Mouse (Mus musculus) G1E (cell line): ENCODE measurements around the gene Gm6525. TPM values are rescaled to one million over a fixed set of nuclear protein-coding genes. Genes with fewer than 3 reads are reported as not detected.
A peak's percentile ranks its signal among the peaks of the same experiment; 100 is the strongest.

Experiments
- ATAC-seq: 2 replicates; pipeline ENCODE4 v1.8.0; 2016; ENCODE audit warnings: mild to moderate bottlenecking; ENCODE audit not compliant: insufficient number of reproducible peaks, poor library complexity, low FRiP score, severe bottlenecking; ENCODE audit errors: extremely low read depth
- DNase-seq: peaks from one replicate; pipeline ENCODE4 v3.0.0; 2012; ENCODE audit warnings: low spot score
- H3K27me3 ChIP-seq: 2 replicates; pipeline ENCODE4 v1.6.1; 2012; ENCODE audit warnings: mild to moderate bottlenecking, low read length, inconsistent platforms; ENCODE audit not compliant: insufficient read depth
- H3K36me3 ChIP-seq: replicated peaks from 2 replicates; pipeline ENCODE3; 2012; ENCODE audit warnings: mild to moderate bottlenecking, inconsistent platforms
- H3K4me1 ChIP-seq: 2 replicates; pipeline ENCODE4 v1.6.1; 2012; ENCODE audit warnings: low read depth, low read length, inconsistent platforms, mixed read lengths; ENCODE audit not compliant: insufficient read depth
- H3K4me3 ChIP-seq: 2 replicates; pipeline ENCODE4 v1.5.1; 2012; ENCODE audit warnings: low read depth, mild to moderate bottlenecking, inconsistent platforms, low read length, moderate library complexity, mixed read lengths
- H3K9me3 ChIP-seq: replicated peaks from 2 replicates; pipeline ENCODE4 v1.6.1; 2012; ENCODE audit warnings: inconsistent platforms
- CTCF ChIP-seq: IDR thresholded peaks from 2 replicates; pipeline ENCODE4 v1.5.1; 2012; ENCODE audit warnings: low read depth, low read length, inconsistent platforms, mixed read lengths
- GATA1 ChIP-seq: IDR thresholded peaks from 2 replicates; pipeline ENCODE4 v1.6.1; 2012; ENCODE audit warnings: borderline replicate concordance, low read length, inconsistent platforms, mixed read lengths
- GATA2 ChIP-seq: IDR thresholded peaks from 2 replicates; pipeline ENCODE4 v1.6.1; 2012; ENCODE audit warnings: low read depth, low read length, inconsistent platforms, borderline replicate concordance
- POLR2AphosphoS5 ChIP-seq: IDR thresholded peaks from 2 replicates; pipeline ENCODE4 v1.6.1; 2012; ENCODE audit warnings: low read depth, low read length, inconsistent platforms; ENCODE audit not compliant: insufficient replicate concordance
- TAL1 ChIP-seq: conservative IDR thresholded peaks from 2 replicates; pipeline ENCODE4 v1.6.1; 2012; ENCODE audit warnings: low read depth, low read length, inconsistent platforms, mixed read lengths
- polyA plus RNA-seq: library from polyadenylated mRNA; stranded (reverse); fragments of >175 nt; gene quantifications from 2 replicates; pipeline ENCODE4 v1.2.3, GENCODE M21; 2012
- total RNA-seq, 2 experiments: library from RNA; stranded (forward) in 1 of 2; stranded (reverse) in 1 of 2; fragments of 200-1000 nt in 1 of 2; fragments of >200 nt in 1 of 2; fragmentation: Nextera tagmentation in 1 of 2; gene quantifications; 2 replicates each; pipeline ENCODE4 v1.2.3; 2014 to 2017

Gene Gm6525
- total and polyA plus RNA-seq, 3 experiments: 0.60 TPM; not detected in 2

- Histone ChIP-seq H3K9me3 (no peaks in the 10 kb centered on the region), H3K36me3 (no peaks in the 10 kb centered on the region), H3K4me1 (no peaks in the 10 kb centered on the region; the same call in 1 of the 2 replicates), H3K4me3 (no peak overlapping the region), H3K27me3 (peaks cover 13% of the 10 kb centered on the region)
- no peak for TF ChIP-seq GATA2
- no peak for TF ChIP-seq TAL1
- TF ChIP-seq GATA1: no peak
- no peak for TF ChIP-seq POLR2AphosphoS5
- TF ChIP-seq CTCF: no peak
- ATAC-seq (no peak), DNase-seq (no peak)
Observed at GRCm38 (mm10) chr3:84166073-84166472, 7.8 kb upstream of the Gm6525 start.

GRCm38 (mm10) chr3:84168943-84169342 lies 5.0 kb upstream of the Gm6525 start:
- Histone ChIP-seq H3K36me3 (no peaks in the 10 kb centered on the region), H3K4me1 (peaks cover 4% of the 10 kb centered on the region; the same call in 1 of the 2 replicates), H3K27me3 (peaks cover 16% of the 10 kb centered on the region), H3K9me3 (no peaks in the 10 kb centered on the region), H3K4me3 (no peak overlapping the region)
- TF ChIP-seq CTCF (no peak), GATA1 (no peak), POLR2AphosphoS5 (no peak), TAL1 (no peak), GATA2 (no peak)
- no peak for DNase-seq
- no peak for ATAC-seq

- Histone ChIP-seq H3K9me3 (no peaks in the 10 kb centered on the region), H3K27me3 (peaks cover 16% of the 10 kb centered on the region), H3K4me3 (no peak overlapping the region), H3K36me3 (no peaks in the 10 kb centered on the region), H3K4me1 (peaks cover 4% of the 10 kb centered on the region; the same call in 1 of the 2 replicates)
- ATAC-seq (no peak), DNase-seq (no peak)
- no peak for TF ChIP-seq POLR2AphosphoS5
- no peak for TF ChIP-seq CTCF
- no peak for TF ChIP-seq TAL1
- TF ChIP-seq GATA1: no peak
- TF ChIP-seq GATA2: no peak
Observed at GRCm38 (mm10) chr3:84169393-84170005, 4.4 kb upstream of the Gm6525 start.

- Histone ChIP-seq H3K4me3 (no peak overlapping the region), H3K36me3 (no peaks in the 10 kb centered on the region), H3K27me3 (peaks cover 13% of the 10 kb centered on the region), H3K4me1 (peaks cover 4% of the 10 kb centered on the region; the same call in 1 of the 2 replicates), H3K9me3 (no peaks in the 10 kb centered on the region)
- ATAC-seq (no peak), DNase-seq (no peak)
- TF ChIP-seq CTCF (no peak), GATA2 (no peak), POLR2AphosphoS5 (no peak)
Observed at GRCm38 (mm10) chr3:84172406-84172805, 1.5 kb upstream of the Gm6525 start.

GRCm38 (mm10) chr3:84175337-84176315 lies 1.7 kb downstream of the Gm6525 start:
- H3K4me3 ChIP-seq: no peak overlapping the region
- peaks cover 10% of the 10 kb centered on the region for H3K27me3 ChIP-seq
- DNase-seq: peak; percentile 44
- H3K36me3 ChIP-seq: no peaks in the 10 kb centered on the region
- 0 out of 2 replicates have a peak, but pooled peaks cover 4% of the 10 kb centered on the region for H3K4me1 ChIP-seq
- no peaks in the 10 kb centered on the region for H3K9me3 ChIP-seq
- peak; percentile 56 for TF ChIP-seq CTCF
- no peak for TF ChIP-seq GATA1
- no peak; the same call in 1 of the 2 replicates for ATAC-seq

- Histone ChIP-seq H3K9me3 (no peaks in the 10 kb centered on the region), H3K27me3 (peaks cover 10% of the 10 kb centered on the region), H3K4me3 (no peak overlapping the region), H3K36me3 (no peaks in the 10 kb centered on the region), H3K4me1 (no peaks in the 10 kb centered on the region)
- no peak for ATAC-seq
- TF ChIP-seq TAL1: no peak
- no peak for TF ChIP-seq GATA1
- no peak for DNase-seq
Observed at GRCm38 (mm10) chr3:84177834-84178233, 3.9 kb downstream of the Gm6525 start.
